Mouse (Mus musculus): ENCODE measurements around the gene Hnrnpu. TPM values are rescaled to one million over a fixed set of nuclear protein-coding genes. Genes with fewer than 3 reads are reported as not detected.

Gene Hnrnpu
- total RNA-seq, 2 experiments from 2014 or later, result 91.7 to 124 TPM

Small RNA genes within 50 kb of the gene (microRNA-seq; reads per million reads assigned to microRNA genes)
- gene Gm27458, result 0 reads per million in 2 experiments

Other genes with a start within 250 kb of the Hnrnpu start
- gene Desi2, start 150.4 kb downstream of the Hnrnpu start, total RNA-seq (2021), result 10 to 100 TPM; 29.2 to 30.3 TPM
- gene Cox20, start 18.7 kb downstream of the Hnrnpu start, total RNA-seq (2021), result 10 to 100 TPM; 31.6 to 33.7 TPM
- 10 to 100 TPM; 11.4 to 11.7 TPM for gene Efcab2, start 68.3 kb upstream of the Hnrnpu start, total RNA-seq (2021)
- gene Kif26b, start 191.3 kb upstream of the Hnrnpu start, total RNA-seq (2021), result 1 to 10 TPM; 1.7 to 2.8 TPM